Mouse (Mus musculus): ENCODE data around the gene Lefty1. TPM values are rescaled to one million over a fixed set of nuclear protein-coding genes. Genes with fewer than 3 reads are reported as not detected.
"Not testable (repeated sequence)": the region's sequence is repeated elsewhere in the genome, so short reads cannot be mapped to it uniquely, and the experiment has no call there.

Lefty1 gene
- total RNA-seq, 4 experiments from 2014 or later = 0.19 to 0.34 (median 0.24) TPM; not detected in 1

DNA sequence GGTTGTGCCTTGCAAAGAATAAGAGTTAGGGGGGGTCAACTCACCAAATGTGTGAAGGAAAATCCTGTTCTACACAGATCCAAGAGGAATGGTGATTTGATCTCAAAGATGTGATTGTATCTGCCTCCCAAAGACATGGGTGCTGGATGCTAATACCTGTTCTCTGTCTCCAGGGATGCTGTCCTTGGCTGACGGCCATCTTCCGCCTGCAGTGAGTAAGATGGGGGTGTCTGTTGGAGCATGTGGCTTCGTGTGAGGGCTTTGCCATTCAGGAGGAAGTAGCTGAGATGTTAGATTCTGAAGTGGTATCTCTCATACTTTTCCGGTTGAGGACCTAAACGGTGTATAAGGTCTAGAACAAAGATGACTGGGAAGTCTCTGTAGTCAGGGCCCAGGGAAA, 18.0 kb downstream of the Lefty1 start:
- DNase-seq (ENCODE audit: low spot score in 2 of 2) = no peak

- no peak for DNase-seq (ENCODE audit: low spot score in 2 of 2)
Measured at GRCm38 (mm10) chr1:180956401-180956800, 21.6 kb downstream of the Lefty1 start.

DNA sequence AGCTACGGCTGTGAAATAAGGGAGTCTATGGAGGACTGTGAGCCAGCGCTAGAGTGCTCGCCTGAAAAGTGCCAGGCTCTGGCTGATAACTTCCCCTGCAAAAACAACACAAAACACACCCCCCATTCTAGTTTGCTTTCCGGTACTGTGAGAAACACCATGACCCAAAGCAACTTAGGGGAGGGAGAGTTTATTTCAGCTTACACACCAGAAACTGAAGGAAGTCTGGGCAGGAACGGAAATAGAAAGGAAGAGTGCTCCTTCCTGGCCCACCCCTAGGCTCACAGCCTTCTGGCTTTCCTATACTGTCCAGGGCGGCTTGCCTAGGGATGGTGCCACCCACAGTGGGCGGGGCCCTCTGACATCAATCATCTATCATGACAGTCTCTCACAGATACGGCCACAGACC, 22.2 kb downstream of the Lefty1 start:
- DNase-seq (ENCODE audit: low spot score in 2 of 2) = no peak

- DNase-seq (ENCODE audit: low spot score in 2 of 2) = no peak
Measured at GRCm38 (mm10) chr1:180957989-180958388, 23.2 kb downstream of the Lefty1 start.

GRCm38 (mm10) chr1:180958797-180959196, 24.0 kb downstream of the Lefty1 start:
- DNase-seq (ENCODE audit: low spot score in 2 of 2) = no peak

- DNase-seq (ENCODE audit: low spot score in 2 of 2) = no peak
Measured at GRCm38 (mm10) chr1:180965786-180966185, 31.0 kb downstream of the Lefty1 start.

DNA sequence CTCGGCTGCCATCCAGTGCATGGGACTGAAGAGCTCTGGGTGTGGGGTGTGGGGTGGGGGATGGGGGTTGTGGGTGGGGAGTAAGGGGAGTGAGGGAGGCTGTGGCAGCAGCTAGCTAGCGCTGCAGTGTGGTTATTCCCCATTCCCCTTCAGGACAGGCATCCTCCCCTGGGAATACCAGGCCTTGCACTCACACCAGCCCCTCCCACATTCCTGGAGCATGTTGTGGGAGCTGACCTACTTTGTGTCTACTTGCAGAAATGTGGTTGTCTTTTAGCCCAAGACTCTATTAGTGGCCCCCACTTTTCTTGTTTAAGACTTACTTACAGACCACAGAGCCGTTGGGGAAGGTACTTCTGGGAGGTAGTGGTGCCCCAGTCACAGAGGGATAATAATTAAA, 31.7 kb downstream of the Lefty1 start:
- DNase-seq (ENCODE audit: low spot score in 2 of 2) = peak; percentile 42 to 45

DNA sequence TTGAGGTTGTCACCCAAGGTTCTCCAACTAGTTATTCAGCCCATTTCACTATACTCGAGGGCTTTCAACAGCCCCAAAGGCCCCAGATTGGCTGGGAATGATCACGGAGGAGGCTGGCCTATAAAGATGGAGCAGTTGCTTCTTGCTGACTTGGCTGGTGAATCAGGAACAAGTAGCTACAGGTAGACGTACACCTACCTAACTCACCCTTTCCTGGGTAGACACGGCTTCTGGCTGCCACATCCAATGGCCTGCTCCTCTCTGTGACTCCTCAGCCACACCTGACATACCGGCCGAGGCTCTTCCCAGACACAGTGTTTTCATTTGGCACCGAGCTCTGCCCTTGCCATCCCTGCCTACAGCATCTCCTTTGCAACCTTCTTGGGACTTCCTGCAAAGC, 32.4 kb downstream of the Lefty1 start:
- DNase-seq (ENCODE audit: low spot score in 2 of 2) = no peak

DNA sequence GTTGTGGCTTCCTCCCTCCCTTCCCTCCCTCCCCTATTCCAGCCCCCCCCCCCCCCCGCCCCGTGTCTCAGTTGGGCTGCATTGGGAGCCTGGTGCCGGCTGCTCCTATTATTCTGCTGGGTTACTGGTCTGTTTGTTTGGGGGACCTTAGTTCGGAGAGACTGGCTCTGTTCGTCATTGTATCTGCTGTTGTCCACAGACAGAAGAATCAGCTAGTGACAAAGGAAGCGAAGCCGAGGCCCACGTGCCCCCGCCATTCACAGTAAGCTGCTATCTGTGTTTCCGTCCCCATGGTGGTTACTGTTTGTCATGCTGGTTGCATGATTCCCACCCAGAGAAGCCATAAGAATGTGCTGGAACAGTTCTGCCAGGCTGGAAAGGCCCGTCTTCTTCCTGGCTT, 38.1 kb downstream of the Lefty1 start:
- DNase-seq (ENCODE audit: low spot score in 2 of 2) = no peak

DNA sequence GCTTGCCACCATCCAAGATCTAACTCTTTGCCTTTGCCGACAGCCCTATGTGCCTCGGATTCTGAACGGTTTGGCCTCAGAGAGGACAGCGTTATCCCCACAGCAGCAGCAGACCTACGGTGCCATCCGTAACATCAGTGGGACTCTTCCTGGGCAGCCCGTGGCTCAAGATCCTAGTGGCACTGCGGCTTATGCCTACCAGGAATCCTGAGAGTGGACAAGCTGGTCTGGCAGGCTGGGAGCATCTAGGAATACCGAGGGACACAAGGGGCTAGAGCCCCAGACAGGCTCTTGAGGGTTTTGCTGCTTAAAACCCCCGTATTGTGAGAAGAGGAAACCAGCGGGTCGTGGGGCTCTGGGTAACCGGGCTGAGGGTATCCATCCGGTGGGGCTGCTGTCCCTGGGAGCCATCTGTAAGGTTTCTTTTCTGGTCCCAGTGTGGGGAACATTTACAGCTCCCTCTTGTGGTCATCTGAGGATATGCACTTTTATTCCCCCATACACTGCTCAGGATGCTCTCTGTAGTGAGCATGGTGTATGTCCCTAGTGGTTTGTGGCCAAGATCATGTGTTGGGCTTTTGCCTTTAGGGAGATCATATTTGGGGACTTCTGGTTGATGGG, 39.4 kb downstream of the Lefty1 start:
- no peak for DNase-seq (ENCODE audit: low spot score in 2 of 2)

DNA sequence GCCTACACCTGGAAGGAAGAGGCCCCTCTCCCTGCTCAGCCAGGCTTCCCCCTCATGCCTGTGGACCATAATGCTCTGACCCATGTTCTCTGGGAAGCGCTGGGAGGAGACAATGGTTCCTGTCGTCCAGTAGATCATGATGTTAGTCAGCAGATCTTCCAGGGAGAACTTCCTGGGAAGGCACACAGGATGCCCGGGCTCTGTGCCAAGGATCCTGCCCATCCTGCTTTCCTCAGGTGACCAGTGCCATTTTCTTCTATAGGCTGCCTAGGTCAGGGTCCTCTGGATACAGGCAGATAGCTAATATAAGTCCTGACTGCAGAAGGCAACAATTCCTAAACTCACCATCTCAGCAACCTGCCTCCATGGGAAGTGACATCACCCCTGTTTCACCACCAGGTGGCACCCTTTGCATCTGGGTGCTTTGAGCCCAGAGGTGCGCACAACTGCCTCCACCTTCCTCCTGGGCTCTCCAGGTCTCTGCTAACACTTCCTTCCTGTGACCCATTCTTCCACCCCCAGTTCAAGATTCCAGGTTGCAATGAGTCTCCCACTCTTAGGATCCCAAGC, 41.4 kb downstream of the Lefty1 start:
- no peak for DNase-seq (ENCODE audit: low spot score in 2 of 2)

GRCm38 (mm10) chr1:180979484-180980251, 44.8 kb downstream of the Lefty1 start:
- no peak for DNase-seq (ENCODE audit: low spot score in 2 of 2)

DNA sequence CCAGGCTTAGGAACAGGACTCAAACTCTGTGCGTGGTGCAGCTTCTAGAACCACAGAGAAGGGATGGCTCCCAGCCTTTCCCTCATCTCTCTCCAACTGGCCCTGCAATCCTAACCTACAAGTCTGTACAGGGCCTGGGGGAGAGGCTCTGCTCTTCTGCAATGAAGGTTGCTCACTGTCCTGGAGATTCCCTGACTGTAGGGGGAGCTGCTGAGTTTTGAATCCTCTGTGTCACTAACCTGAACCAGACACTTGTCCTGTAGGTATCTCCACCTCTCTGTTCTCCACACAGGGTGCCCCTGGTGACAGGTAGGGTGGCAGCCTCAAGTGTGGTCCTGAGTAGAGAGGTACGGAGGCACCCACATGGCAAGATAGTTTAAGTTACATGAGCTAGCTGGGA, 45.6 kb downstream of the Lefty1 start:
- DNase-seq (ENCODE audit: low spot score in 2 of 2) = no peak

- DNase-seq (ENCODE audit: low spot score in 2 of 2) = not testable (repeated sequence)
Measured at GRCm38 (mm10) chr1:180981298-180982046, 46.6 kb downstream of the Lefty1 start.

- no peak for DNase-seq (ENCODE audit: low spot score in 2 of 2)
Measured at GRCm38 (mm10) chr1:180986701-180987100, 51.9 kb downstream of the Lefty1 start.

- DNase-seq (ENCODE audit: low spot score in 2 of 2) = peak in 1 of 2 experiments; percentile 54
Measured at GRCm38 (mm10) chr1:180987759-180988158, 52.9 kb downstream of the Lefty1 start.

Other genes starting within 250 kb of the Lefty1 start
- not detected for gene Mixl1, start 238.0 kb upstream of the Lefty1 start, total RNA-seq (2022)
- gene Acbd3, start 209.0 kb upstream of the Lefty1 start, total RNA-seq (2022) = 10 to 100 TPM; 10.2 to 15.0 (median 13.6) TPM
- gene H3f3a, start 121.1 kb upstream of the Lefty1 start, total RNA-seq (2022) = 100 to 1,000 TPM; 274 to 310 (median 289) TPM
- gene Sde2, start 83.9 kb upstream of the Lefty1 start, total RNA-seq (2022) = 1 to 10 TPM; 6.8 to 8.4 (median 7.6) TPM
- gene Lefty2, start 41.9 kb upstream of the Lefty1 start, total RNA-seq (2022) = not detected
- 10 to 100 TPM in 3 of 4 experiments, 1 to 10 TPM in 1; 9.3 to 11.4 (median 10.8) TPM for gene Pycr2, start 30.7 kb upstream of the Lefty1 start, total RNA-seq (2022)
- gene Tmem63a, start 7.3 kb downstream of the Lefty1 start, total RNA-seq (2022) = 10 to 100 TPM; 14.9 to 18.2 (median 16.2) TPM
- gene Ephx1, start 85.9 kb downstream of the Lefty1 start, total RNA-seq (2022) = 10 to 100 TPM; 14.5 to 20.7 (median 16.2) TPM
- gene 9130409I23Rik, start 116.2 kb downstream of the Lefty1 start, total RNA-seq (2022) = not detected
- 1 to 10 TPM; 7.6 to 8.8 (median 8.4) TPM for gene Nvl, start 209.2 kb downstream of the Lefty1 start, total RNA-seq (2022)
- gene Cnih4, start 209.7 kb downstream of the Lefty1 start, total RNA-seq (2022) = 10 to 100 TPM; 36.5 to 43.7 (median 42.3) TPM